Mouse (Mus musculus) layer of hippocampus, adult 18-20 months (tissue): ENCODE results near the gene Hpse2. TPM values are rescaled to one million over a fixed set of nuclear protein-coding genes. Genes with fewer than 3 reads are reported as not detected.

ENCODE experiments used
- DNase-seq, 2 experiments: peaks; one replicate each; pipeline ENCODE4 v3.0.0; 2022; ENCODE audit warnings: low spot score in 2 of 2
- total RNA-seq, 2 experiments: library from RNA; stranded (reverse); gene quantifications; 2 replicates each; pipeline ENCODE4 v1.2.3; 2021

Hpse2 gene
- total RNA-seq, 2 experiments from 2014 or later = 0.15 to 0.20 TPM

GRCm38 (mm10) chr19:42980537-42980936 lies 407.6 kb downstream of the Hpse2 start:
- DNase-seq = no peak

- no peak for DNase-seq
Measured at GRCm38 (mm10) chr19:42977938-42978337, 410.2 kb downstream of the Hpse2 start.

- no peak for DNase-seq
Measured at GRCm38 (mm10) chr19:42973740-42974139, 414.4 kb downstream of the Hpse2 start.

- DNase-seq = no peak
Measured at GRCm38 (mm10) chr19:42965171-42965570, 423.0 kb downstream of the Hpse2 start.

GRCm38 (mm10) chr19:42948114-42948636 lies 440.0 kb downstream of the Hpse2 start:
- DNase-seq = no peak

- DNase-seq = no peak
Measured at GRCm38 (mm10) chr19:42937544-42937943, 450.6 kb downstream of the Hpse2 start.

- DNase-seq = no peak
Measured at GRCm38 (mm10) chr19:42936661-42937193, 451.4 kb downstream of the Hpse2 start.

- DNase-seq = no peak
Measured at GRCm38 (mm10) chr19:42929702-42930101, 458.5 kb downstream of the Hpse2 start.

- no peak for DNase-seq
Measured at GRCm38 (mm10) chr19:42928271-42928670, 459.9 kb downstream of the Hpse2 start.

- DNase-seq = no peak
Measured at GRCm38 (mm10) chr19:42922610-42923009, 465.5 kb downstream of the Hpse2 start.

GRCm38 (mm10) chr19:42913703-42914102 lies 474.5 kb downstream of the Hpse2 start:
- DNase-seq = peak; percentile 23 to 54

GRCm38 (mm10) chr19:42909719-42910118 lies 478.4 kb downstream of the Hpse2 start:
- DNase-seq = peak; percentile 6 to 24

GRCm38 (mm10) chr19:42908553-42908952 lies 479.6 kb downstream of the Hpse2 start:
- no peak for DNase-seq

GRCm38 (mm10) chr19:42906328-42906727 lies 481.8 kb downstream of the Hpse2 start:
- no peak for DNase-seq

GRCm38 (mm10) chr19:42904726-42905125 lies 483.4 kb downstream of the Hpse2 start:
- DNase-seq = no peak

- no peak for DNase-seq
Measured at GRCm38 (mm10) chr19:42904240-42904639, 483.9 kb downstream of the Hpse2 start.

GRCm38 (mm10) chr19:42903840-42904239 lies 484.3 kb downstream of the Hpse2 start:
- no peak for DNase-seq

- peak; percentile 8 to 47 for DNase-seq
Measured at GRCm38 (mm10) chr19:42902410-42903021, 485.6 kb downstream of the Hpse2 start.

- no peak for DNase-seq
Measured at GRCm38 (mm10) chr19:42891599-42891998, 496.6 kb downstream of the Hpse2 start.

GRCm38 (mm10) chr19:42877653-42878052 lies 510.5 kb downstream of the Hpse2 start:
- DNase-seq = no peak

- no peak for DNase-seq
Measured at GRCm38 (mm10) chr19:42876563-42876962, 511.6 kb downstream of the Hpse2 start.

- DNase-seq = no peak
Measured at GRCm38 (mm10) chr19:42869663-42870530, 518.3 kb downstream of the Hpse2 start.
